Mouse (Mus musculus): ENCODE results near the gene Crat. TPM values are rescaled to one million over a fixed set of nuclear protein-coding genes. Genes with fewer than 3 reads are reported as not detected.

Gene Crat
- polyA plus RNA-seq, 1 experiment from 2014 or later = 22.0 TPM

- Histone ChIP-seq H3K9ac (ENCODE audit: low read length) (no peak overlapping the region), H3K27me3 (ENCODE audit: control insufficient read depth, insufficient read depth, low read length) (no peaks in the 10 kb centered on the region), H3K36me3 (ENCODE audit: control insufficient read depth, insufficient read depth, low read length) (peaks cover 19% of the 10 kb centered on the region), H3K9me3 (ENCODE audit: control insufficient read depth, low read length) (no peaks in the 10 kb centered on the region), H3K4me2 (replicated peaks; ENCODE audit: low read depth) (no peak overlapping the region), H3K27ac (replicated peaks) (peak overlapping the region; percentile 74), H3K4me1 (replicated peaks; ENCODE audit: control insufficient read depth, insufficient read depth) (no peaks in the 10 kb centered on the region), H3K4me3 (ENCODE audit: low read depth, low read length) (no peak overlapping the region)
- ATAC-seq (ENCODE audit: low FRiP score, low TSS enrichment) (peak; percentile 77), DNase-seq (ENCODE audit: low spot score) (no peak)
- TF ChIP-seq CTCF (IDR thresholded peaks at IDR 0.05; ENCODE audit: low read depth) = no peak
- TF ChIP-seq EP300 (optimal IDR thresholded peaks at IDR 0.05) = no peak
- WGBS = 73% methylated on average over 4 of the region's 4 CpGs
Observed at GRCm38 (mm10) chr2:30381377-30381725, 34.3 kb downstream of the Crat start.

- DNase-seq (ENCODE audit: low spot score) (no peak), ATAC-seq (ENCODE audit: low FRiP score, low TSS enrichment) (no peak)
- H3K36me3 ChIP-seq (ENCODE audit: control insufficient read depth, insufficient read depth, low read length) = peaks cover 22% of the 10 kb centered on the region
- TF ChIP-seq EP300 (optimal IDR thresholded peaks at IDR 0.05) (no peak), CTCF (IDR thresholded peaks at IDR 0.05; ENCODE audit: low read depth) (no peak)
- no peaks in the 10 kb centered on the region for H3K27me3 ChIP-seq (ENCODE audit: control insufficient read depth, insufficient read depth, low read length)
- peak overlapping the region; percentile 61 for H3K27ac ChIP-seq (replicated peaks)
- H3K9me3 ChIP-seq (ENCODE audit: control insufficient read depth, low read length) = no peaks in the 10 kb centered on the region
- 85% methylated on average over 10 of the region's 10 CpGs for WGBS
- no peak overlapping the region for H3K4me3 ChIP-seq (ENCODE audit: low read depth, low read length)
- H3K4me1 ChIP-seq (replicated peaks; ENCODE audit: control insufficient read depth, insufficient read depth) = no peaks in the 10 kb centered on the region
- no peak overlapping the region for H3K9ac ChIP-seq (ENCODE audit: low read length)
- no peak overlapping the region for H3K4me2 ChIP-seq (replicated peaks; ENCODE audit: low read depth)
Observed at GRCm38 (mm10) chr2:30380564-30381376, 34.8 kb downstream of the Crat start.

GRCm38 (mm10) chr2:30379307-30379706, 36.3 kb downstream of the Crat start:
- ATAC-seq (ENCODE audit: low FRiP score, low TSS enrichment) = no peak
- Histone ChIP-seq H3K27me3 (ENCODE audit: control insufficient read depth, insufficient read depth, low read length) (no peaks in the 10 kb centered on the region), H3K9me3 (ENCODE audit: control insufficient read depth, low read length) (no peaks in the 10 kb centered on the region), H3K4me3 (ENCODE audit: low read depth, low read length) (no peak overlapping the region), H3K36me3 (ENCODE audit: control insufficient read depth, insufficient read depth, low read length) (peaks cover 22% of the 10 kb centered on the region), H3K9ac (ENCODE audit: low read length) (no peak overlapping the region), H3K4me2 (replicated peaks; ENCODE audit: low read depth) (no peak overlapping the region), H3K4me1 (replicated peaks; ENCODE audit: control insufficient read depth, insufficient read depth) (no peaks in the 10 kb centered on the region), H3K27ac (replicated peaks) (no peak overlapping the region)
- 66% methylated on average over 7 of the region's 7 CpGs for WGBS
- no peak for TF ChIP-seq EP300 (optimal IDR thresholded peaks at IDR 0.05)
- no peak for TF ChIP-seq CTCF (IDR thresholded peaks at IDR 0.05; ENCODE audit: low read depth)
- DNase-seq (ENCODE audit: low spot score) = no peak

GRCm38 (mm10) chr2:30377721-30378120, 37.9 kb downstream of the Crat start:
- WGBS = 82% methylated on average over 5 of the region's 5 CpGs
- no peak overlapping the region for H3K4me3 ChIP-seq (ENCODE audit: low read depth, low read length)
- H3K9ac ChIP-seq (ENCODE audit: low read length) = no peak overlapping the region
- TF ChIP-seq CTCF (IDR thresholded peaks at IDR 0.05; ENCODE audit: low read depth) (no peak), EP300 (optimal IDR thresholded peaks at IDR 0.05) (no peak)
- no peaks in the 10 kb centered on the region for H3K4me1 ChIP-seq (replicated peaks; ENCODE audit: control insufficient read depth, insufficient read depth)
- ATAC-seq (ENCODE audit: low FRiP score, low TSS enrichment) (peak; percentile 13; the same call in 1 of the 2 replicates), DNase-seq (ENCODE audit: low spot score) (no peak)
- no peaks in the 10 kb centered on the region for H3K9me3 ChIP-seq (ENCODE audit: control insufficient read depth, low read length)
- H3K27me3 ChIP-seq (ENCODE audit: control insufficient read depth, insufficient read depth, low read length) = no peaks in the 10 kb centered on the region
- H3K36me3 ChIP-seq (ENCODE audit: control insufficient read depth, insufficient read depth, low read length) = peaks cover 24% of the 10 kb centered on the region
- no peak overlapping the region for H3K4me2 ChIP-seq (replicated peaks; ENCODE audit: low read depth)
- H3K27ac ChIP-seq (replicated peaks) = no peak overlapping the region

GRCm38 (mm10) chr2:30375893-30376292, 39.7 kb downstream of the Crat start:
- Histone ChIP-seq H3K9ac (ENCODE audit: low read length) (no peak overlapping the region), H3K36me3 (ENCODE audit: control insufficient read depth, insufficient read depth, low read length) (peaks cover 26% of the 10 kb centered on the region), H3K9me3 (ENCODE audit: control insufficient read depth, low read length) (no peaks in the 10 kb centered on the region), H3K27me3 (ENCODE audit: control insufficient read depth, insufficient read depth, low read length) (no peaks in the 10 kb centered on the region), H3K4me1 (replicated peaks; ENCODE audit: control insufficient read depth, insufficient read depth) (no peaks in the 10 kb centered on the region), H3K4me2 (replicated peaks; ENCODE audit: low read depth) (no peak overlapping the region), H3K4me3 (ENCODE audit: low read depth, low read length) (no peak overlapping the region), H3K27ac (replicated peaks) (no peak overlapping the region)
- WGBS = 92% methylated on average over 10 of the region's 10 CpGs
- ATAC-seq (ENCODE audit: low FRiP score, low TSS enrichment) = no peak
- DNase-seq (ENCODE audit: low spot score) = no peak
- TF ChIP-seq CTCF (IDR thresholded peaks at IDR 0.05; ENCODE audit: low read depth) = no peak
- no peak for TF ChIP-seq EP300 (optimal IDR thresholded peaks at IDR 0.05)

- Histone ChIP-seq H3K36me3 (ENCODE audit: control insufficient read depth, insufficient read depth, low read length) (peaks cover 32% of the 10 kb centered on the region), H3K4me1 (replicated peaks; ENCODE audit: control insufficient read depth, insufficient read depth) (no peaks in the 10 kb centered on the region), H3K4me3 (ENCODE audit: low read depth, low read length) (no peak overlapping the region), H3K4me2 (replicated peaks; ENCODE audit: low read depth) (no peak overlapping the region), H3K9me3 (ENCODE audit: control insufficient read depth, low read length) (no peaks in the 10 kb centered on the region), H3K27ac (replicated peaks) (no peak overlapping the region), H3K27me3 (ENCODE audit: control insufficient read depth, insufficient read depth, low read length) (no peaks in the 10 kb centered on the region), H3K9ac (ENCODE audit: low read length) (no peak overlapping the region)
- whole genome bisulfite sequencing = 96% methylated on average over 5 of the region's 5 CpGs
- no peak for ATAC-seq (ENCODE audit: low FRiP score, low TSS enrichment)
- no peak for DNase-seq (ENCODE audit: low spot score)
- TF ChIP-seq CTCF (IDR thresholded peaks at IDR 0.05; ENCODE audit: low read depth) = no peak
- no peak for TF ChIP-seq EP300 (optimal IDR thresholded peaks at IDR 0.05)
Observed at GRCm38 (mm10) chr2:30372726-30373125, 42.9 kb downstream of the Crat start.
